Mouse (Mus musculus) brain, embryonic 14.5 days (tissue): ENCODE measurements around the gene Dab2ip.

Experiments used
- CTCF ChIP-seq: fragments of 200-500 bp; IDR thresholded peaks from 2 replicates; pipeline ENCODE4 v1.5.1; 2012; ENCODE audit warnings: inconsistent platforms, mild to moderate bottlenecking, moderate library complexity, borderline replicate concordance; ENCODE audit not compliant: insufficient read depth, insufficient read length; ENCODE audit errors: extremely low read depth
- POLR2A ChIP-seq: fragments of 200-500 bp; IDR thresholded peaks from 2 replicates; pipeline ENCODE4 v1.6.1; 2012; ENCODE audit warnings: mild to moderate bottlenecking, inconsistent platforms, borderline replicate concordance; ENCODE audit not compliant: poor library complexity, insufficient read depth, insufficient read length, severe bottlenecking; ENCODE audit errors: extremely low read depth

DNA sequence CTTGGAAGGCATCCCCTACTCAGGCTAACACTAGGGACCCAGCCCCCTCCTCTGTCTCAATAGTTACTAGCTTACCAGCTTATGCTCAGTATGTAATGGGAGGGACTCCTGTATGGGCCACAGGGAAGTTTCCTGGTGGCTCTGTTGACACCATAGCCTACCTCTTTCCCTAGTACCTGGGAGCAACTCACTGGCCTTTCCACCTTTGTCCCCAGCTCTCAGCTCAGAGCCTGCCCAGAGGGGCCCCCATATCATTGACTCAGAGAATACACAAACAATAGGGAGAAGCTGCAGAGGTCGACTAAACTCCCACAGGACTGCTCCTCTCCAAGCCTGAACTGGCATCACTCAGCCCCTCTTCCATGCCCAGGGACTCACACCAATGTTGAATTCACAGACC lies 16.6 kb downstream of the Dab2ip start:
- TF ChIP-seq CTCF (no peak), POLR2A (no peak)
